Mouse (Mus musculus) skeletal muscle tissue, adult 2 months (tissue): Measurements from ENCODE around the gene Bin2.

Experiments used
- DNase-seq: peaks from one replicate; pipeline ENCODE4 v3.0.0-alpha.2; 2012; ENCODE audit warnings: low read depth, low spot score

Bin2 gene

GRCm38 (mm10) chr15:100683041-100683440 lies 13.7 kb upstream of the Bin2 start:
- peak; percentile 77 for DNase-seq

GRCm38 (mm10) chr15:100681770-100682169 lies 12.4 kb upstream of the Bin2 start:
- no peak for DNase-seq

- no peak for DNase-seq
These were observed 11.0 kb upstream of the Bin2 start for GRCm38 (mm10) chr15:100680381-100680780.

- no peak for DNase-seq
These were observed 9.7 kb upstream of the Bin2 start for GRCm38 (mm10) chr15:100679005-100679404.

- no peak for DNase-seq
These were observed 9.2 kb upstream of the Bin2 start for GRCm38 (mm10) chr15:100678581-100678980.

GRCm38 (mm10) chr15:100677675-100678074 lies 8.3 kb upstream of the Bin2 start:
- no peak for DNase-seq

GRCm38 (mm10) chr15:100676521-100676920 lies 7.2 kb upstream of the Bin2 start:
- DNase-seq: no peak

- DNase-seq: no peak
These were observed 6.1 kb upstream of the Bin2 start for GRCm38 (mm10) chr15:100675486-100675885.

GRCm38 (mm10) chr15:100674566-100674965 lies 5.2 kb upstream of the Bin2 start:
- DNase-seq: no peak

GRCm38 (mm10) chr15:100673585-100674391 lies 4.4 kb upstream of the Bin2 start:
- DNase-seq: peak; percentile 55

GRCm38 (mm10) chr15:100670833-100671232 lies 1.5 kb upstream of the Bin2 start:
- DNase-seq: no peak

GRCm38 (mm10) chr15:100670004-100670403 lies 651 bp upstream of the Bin2 start:
- no peak for DNase-seq

GRCm38 (mm10) chr15:100667871-100668545 lies 1.3 kb downstream of the Bin2 start:
- no peak for DNase-seq

GRCm38 (mm10) chr15:100667420-100667819 lies 1.9 kb downstream of the Bin2 start:
- DNase-seq: no peak

GRCm38 (mm10) chr15:100666851-100667250 lies 2.5 kb downstream of the Bin2 start:
- DNase-seq: no peak

GRCm38 (mm10) chr15:100666219-100666696 lies 3.1 kb downstream of the Bin2 start:
- DNase-seq: no peak

GRCm38 (mm10) chr15:100665411-100666218 lies 3.7 kb downstream of the Bin2 start:
- DNase-seq: no peak

- DNase-seq: no peak
These were observed 4.5 kb downstream of the Bin2 start for GRCm38 (mm10) chr15:100664813-100665274.

GRCm38 (mm10) chr15:100660805-100661204 lies 8.5 kb downstream of the Bin2 start:
- no peak for DNase-seq

GRCm38 (mm10) chr15:100660306-100660705 lies 9.0 kb downstream of the Bin2 start:
- peak; percentile 83 for DNase-seq

GRCm38 (mm10) chr15:100655201-100655600 lies 14.2 kb downstream of the Bin2 start:
- no peak for DNase-seq

GRCm38 (mm10) chr15:100654271-100654670 lies 15.1 kb downstream of the Bin2 start:
- no peak for DNase-seq
